Mouse (Mus musculus) inflammation-experienced regulatory T-cells, adult 6 months (primary cell): Measurements from ENCODE around the gene Srsf2. TPM values are rescaled to one million over a fixed set of nuclear protein-coding genes. Genes with fewer than 3 reads are reported as not detected.
"Not testable (repeated sequence)": the region's sequence is repeated elsewhere in the genome, so short reads cannot be mapped to it uniquely, and the experiment has no call there.

Experiments used
- ATAC-seq: one replicate; pipeline ENCODE4 v1.8.0; 2017
- polyA plus RNA-seq, 3 experiments: library from polyadenylated mRNA; unstranded; fragments of 100-300 nt; shearing (Covaris generic); gene quantifications; one replicate each; pipeline ENCODE4 v1.2.1; 2017

The Srsf2 gene
- polyA plus RNA-seq, 3 experiments from 2014 or later: 189 to 367 (median 325) TPM

DNA sequence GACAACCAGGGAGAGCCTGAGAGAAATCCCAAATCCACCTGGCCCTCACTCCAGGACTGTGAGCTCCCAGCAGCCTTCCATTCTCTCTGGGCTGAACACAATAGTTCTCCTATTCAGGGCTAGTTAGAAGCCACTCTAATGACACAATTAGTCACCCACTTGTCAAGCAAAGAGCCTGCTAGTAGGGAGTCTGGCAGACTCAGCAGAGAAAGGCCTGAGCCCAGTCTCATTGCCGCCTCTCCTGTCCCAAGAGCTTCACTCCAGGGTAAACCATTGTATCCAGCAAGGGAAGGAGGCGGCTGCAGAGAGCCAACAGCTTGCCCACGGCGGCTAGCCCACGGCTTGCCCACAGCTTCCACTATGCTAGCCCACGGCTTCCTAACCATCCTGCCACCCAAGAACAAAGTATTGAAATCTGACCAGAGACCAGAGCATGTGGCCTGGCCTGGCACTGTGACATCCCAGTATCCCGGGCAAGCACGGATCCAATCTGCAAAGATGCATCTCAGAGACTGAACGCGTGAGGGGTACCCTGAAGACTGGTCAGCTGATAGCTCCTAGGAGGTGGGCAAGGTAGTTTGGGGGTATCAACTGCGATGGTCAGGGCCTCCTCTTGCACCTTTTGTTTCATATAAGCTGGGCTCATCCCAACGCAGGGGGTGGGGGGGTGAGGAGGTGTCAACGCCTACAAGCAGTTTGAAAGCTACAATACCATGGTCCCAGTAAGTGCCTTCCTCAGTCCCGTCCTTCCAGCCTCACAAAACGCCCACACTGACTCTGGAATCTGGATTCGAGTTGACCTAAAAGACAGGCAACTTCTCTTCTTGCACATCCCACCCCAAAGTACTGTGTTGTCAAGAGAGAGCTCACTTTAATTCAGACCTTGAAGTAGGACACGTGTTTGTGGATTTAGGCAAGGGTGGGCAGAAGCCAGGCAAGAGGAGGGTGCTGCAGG lies 26.1 kb downstream of the Srsf2 start:
- no peak for ATAC-seq

DNA sequence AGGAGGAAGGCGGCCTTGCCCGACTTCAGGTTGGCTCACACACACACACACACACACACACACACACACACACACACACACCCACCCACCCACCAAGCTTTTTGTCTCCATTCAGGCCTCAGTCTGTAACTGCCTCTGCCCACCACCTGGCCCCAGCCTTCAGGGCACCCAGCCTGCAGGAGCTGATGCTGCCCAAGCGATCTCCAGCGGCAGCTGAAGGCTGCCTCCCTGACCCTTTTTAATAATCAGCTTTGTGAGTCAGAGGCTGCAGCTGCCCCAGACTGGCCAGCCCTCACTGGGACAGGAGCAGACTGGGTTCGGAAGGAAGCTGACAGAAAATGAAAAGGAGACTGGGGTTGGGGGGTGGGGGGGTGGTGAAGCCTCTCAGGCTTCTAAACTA lies 27.7 kb downstream of the Srsf2 start:
- no peak for ATAC-seq

DNA sequence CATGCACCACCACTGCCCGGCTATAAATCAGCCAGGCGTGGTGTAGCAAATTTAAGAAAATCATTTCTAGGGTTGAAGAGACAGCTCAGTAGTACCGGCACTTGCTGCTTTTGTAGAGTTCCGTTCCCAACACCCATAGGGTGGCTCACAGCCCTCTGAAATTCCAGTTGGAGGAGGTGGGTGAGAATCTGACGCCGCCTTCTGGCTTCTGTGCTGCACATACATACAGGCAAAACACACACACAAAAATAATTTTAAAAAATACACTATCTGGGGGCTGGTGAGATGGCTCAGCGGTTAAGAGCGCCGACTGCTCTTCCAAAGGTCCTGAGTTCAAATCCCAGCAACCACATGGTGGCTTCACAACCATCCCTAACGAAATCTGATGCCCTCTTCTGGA lies 29.0 kb downstream of the Srsf2 start:
- not testable (repeated sequence) for ATAC-seq

DNA sequence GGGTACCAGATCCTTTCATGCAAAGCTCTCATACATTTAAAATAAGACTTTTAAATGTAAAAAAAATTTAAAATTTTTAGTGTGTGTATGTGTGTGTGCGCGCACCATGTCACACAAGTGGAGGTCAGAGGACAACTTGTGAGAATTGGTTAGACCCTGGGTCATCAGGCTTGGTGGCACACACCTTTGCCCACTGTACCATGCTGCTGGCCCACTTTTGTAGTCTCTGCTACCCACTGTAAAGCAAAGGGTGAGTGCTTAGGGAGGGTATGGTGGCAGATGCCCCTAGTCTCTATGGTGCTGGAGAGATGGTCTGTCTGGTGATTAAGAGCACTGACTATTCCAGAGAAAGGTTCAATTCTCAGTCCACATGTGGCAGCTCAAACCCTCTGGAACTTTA lies 29.6 kb downstream of the Srsf2 start:
- no peak for ATAC-seq

DNA sequence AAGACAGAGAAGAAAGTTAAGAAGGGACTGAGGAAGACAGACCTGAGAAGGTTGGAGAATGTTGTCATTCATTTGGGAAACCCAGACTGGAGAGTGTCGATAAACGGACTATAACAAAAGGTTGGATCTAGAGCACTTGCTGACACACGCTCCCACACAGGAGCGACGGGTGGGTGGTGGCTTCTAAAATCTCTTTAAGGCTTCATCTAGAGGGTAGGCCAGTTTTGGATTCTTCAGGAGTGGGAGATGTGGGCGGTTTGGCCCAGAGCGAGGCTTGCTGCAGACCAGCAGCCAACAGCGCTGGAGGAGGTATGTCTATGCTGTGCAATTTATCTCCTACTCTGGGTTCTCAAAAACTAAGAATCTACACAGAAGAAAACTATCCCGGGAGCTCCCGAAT lies 30.3 kb downstream of the Srsf2 start:
- no peak for ATAC-seq

DNA sequence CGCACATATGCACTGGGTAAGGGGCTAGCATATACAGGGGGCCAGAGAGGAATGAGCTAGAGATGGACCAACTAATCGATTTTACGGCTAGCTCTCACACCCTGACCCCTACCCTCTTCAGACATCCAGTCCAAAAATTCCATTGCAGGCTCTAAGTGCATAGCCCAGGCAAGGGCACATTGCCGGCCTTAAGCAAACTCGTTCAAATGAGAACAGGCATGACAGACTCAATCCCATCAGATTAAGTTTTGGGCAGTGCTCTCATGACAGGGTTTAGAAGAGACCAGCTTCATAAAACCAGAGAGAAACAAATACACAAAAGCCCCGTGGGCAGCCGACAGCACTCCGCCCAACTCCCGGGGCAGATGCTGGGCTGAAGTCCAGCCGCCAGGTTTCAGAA lies 30.7 kb downstream of the Srsf2 start:
- ATAC-seq: no peak

DNA sequence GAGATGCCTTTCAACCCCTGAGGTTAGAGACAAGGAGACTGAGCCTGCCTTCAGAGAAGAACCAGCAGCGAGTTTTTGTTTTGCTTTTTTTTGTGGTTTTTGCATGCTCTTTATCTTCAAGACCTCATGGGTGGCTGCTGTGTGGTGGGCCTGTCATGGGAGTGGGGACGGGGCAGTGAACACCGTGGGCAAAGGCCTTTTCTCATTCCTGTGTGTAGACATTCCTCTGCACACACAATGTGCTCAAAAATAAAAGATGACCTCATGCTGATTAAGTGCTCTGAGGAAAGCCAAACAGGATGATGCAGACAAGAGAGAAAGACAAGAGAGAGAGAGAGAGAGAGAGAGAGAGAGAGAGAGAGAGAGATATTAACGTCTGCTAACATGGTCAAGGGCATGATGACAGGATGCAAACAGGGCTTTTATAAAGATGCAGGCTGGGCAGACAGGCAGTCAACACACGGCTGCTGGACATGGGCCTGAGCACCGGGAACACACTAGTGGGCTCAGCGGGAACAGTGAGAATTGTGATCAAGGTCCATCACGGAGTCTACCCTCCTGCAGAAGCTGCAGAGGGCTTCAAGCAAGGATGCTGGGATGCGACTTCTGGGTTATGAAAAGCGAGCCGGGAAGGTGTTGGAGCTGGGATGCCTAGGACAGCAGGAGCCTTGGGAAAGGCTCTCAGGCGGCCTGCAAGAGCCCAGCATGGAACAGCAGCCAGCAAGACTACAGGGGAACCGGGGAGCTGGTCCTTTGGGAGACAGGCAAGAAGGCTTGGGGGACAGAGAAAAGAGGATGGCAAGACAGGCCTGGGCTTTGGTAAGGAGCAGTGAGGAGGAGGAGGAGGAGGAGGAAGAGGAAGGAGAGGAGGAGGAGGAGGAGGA lies 31.6 kb downstream of the Srsf2 start:
- ATAC-seq: no peak

DNA sequence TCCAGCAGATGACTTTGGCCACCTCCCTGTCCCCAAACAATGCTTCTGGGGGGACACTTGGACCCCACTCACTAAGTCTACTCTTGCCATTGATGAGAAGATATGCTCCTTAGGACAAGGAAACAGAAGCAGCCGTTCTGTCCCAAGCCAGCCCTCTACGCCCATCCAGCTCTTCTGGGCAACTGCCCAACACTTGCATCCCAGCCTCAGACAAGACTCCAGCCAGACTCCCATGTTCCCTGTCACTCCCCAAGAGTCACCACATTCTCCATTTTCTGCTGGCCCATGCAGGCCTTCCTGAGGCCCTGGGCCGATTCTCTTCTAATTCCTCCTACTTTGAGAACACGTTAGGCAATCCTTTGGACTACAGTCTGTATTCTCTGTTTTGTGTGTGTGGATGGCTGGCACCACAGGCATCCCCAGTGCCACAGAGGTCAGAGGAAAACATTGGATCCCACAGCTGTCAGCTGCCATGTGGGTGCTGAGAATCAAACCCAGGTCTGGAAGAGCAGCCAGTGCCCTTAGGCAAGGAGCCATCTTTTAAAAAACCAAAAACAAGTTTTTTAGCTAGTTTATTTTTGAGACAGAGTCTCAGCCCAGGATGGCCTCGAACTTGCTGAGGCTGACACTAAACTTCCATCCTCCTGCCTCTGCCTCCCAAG lies 32.8 kb downstream of the Srsf2 start:
- ATAC-seq: no peak

DNA sequence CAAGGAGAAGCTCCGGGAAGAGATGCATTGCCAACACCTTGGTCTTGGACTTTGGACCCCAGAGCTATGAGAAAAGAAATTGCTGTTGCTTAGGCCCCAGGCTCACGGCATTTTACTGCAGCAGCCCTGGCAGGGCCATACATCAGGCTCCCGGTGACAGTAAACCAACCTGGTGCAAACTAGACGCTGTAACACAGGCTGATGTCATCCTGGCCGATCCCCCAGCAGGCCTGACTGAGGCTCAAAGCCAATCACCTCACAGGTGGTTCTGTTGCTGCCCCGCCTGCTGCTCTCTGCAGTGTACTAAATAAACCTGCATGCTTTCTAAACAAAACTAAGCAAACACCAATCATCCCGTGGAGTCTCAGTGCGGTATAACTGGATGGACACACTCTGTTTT lies 34.2 kb downstream of the Srsf2 start:
- ATAC-seq: no peak

DNA sequence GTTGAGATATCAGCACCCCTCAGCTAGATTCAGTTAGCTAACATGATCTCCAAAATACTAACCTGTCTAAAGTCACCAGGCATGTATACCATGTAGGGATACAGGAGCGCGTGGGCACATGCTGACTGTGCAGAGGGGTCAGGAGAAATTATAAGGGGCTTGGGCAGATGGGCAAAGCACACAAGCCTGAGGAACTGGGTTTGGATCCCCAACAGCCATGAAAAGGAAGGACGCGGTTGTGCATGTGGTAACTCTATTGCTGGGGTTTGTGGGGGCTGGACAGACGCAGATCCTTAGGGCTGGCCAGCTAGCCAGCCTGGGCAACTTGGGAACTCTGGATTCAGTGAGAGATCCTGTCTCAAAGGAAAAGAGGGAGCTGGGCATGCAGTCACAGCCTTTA lies 35.3 kb downstream of the Srsf2 start:
- no peak for ATAC-seq

DNA sequence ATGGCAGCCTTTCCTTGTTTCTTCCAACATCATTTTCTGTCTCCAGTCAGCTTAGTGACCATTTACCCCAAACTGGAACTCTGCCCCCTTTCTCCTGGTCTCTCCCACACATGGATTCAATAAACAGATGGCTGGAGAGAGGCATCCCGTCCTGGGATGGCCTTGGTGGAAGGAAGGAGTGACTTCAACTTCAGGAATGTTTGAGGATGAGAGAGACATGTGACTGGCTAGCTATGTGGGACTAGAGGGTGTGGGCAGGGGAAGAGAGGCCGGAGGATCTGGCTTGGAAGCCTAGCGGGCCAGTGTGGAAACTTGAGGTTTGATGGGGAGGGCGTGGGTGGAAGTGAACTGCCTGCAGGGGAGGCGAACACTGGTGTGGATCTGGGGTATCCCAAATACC lies 36.1 kb downstream of the Srsf2 start:
- no peak for ATAC-seq

DNA sequence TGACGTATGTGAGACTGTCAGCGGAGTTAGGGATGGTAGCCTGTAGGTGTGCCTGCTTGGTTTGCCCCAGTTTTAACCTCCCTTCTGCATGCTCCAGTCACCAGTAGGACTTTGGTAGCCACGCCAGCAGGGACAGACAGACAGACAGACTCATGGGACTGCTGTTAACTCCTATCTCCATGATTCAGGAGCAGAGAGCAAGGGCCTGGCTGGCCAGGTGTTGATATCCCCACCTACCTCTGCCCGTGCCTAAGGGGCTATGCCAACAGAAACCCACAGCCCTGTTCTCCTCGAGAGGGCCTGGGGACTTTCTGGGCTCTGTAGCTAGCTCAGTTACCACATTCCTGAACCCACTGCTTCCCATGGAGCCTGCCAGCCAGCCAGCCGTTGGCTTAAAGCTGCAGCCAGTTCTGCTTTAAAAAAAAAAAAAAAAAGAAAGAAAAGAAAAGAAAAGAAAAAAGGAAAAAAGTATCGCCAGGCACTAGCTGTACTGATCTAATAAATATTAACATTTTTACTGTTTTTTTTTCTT lies 37.9 kb downstream of the Srsf2 start:
- no peak for ATAC-seq

DNA sequence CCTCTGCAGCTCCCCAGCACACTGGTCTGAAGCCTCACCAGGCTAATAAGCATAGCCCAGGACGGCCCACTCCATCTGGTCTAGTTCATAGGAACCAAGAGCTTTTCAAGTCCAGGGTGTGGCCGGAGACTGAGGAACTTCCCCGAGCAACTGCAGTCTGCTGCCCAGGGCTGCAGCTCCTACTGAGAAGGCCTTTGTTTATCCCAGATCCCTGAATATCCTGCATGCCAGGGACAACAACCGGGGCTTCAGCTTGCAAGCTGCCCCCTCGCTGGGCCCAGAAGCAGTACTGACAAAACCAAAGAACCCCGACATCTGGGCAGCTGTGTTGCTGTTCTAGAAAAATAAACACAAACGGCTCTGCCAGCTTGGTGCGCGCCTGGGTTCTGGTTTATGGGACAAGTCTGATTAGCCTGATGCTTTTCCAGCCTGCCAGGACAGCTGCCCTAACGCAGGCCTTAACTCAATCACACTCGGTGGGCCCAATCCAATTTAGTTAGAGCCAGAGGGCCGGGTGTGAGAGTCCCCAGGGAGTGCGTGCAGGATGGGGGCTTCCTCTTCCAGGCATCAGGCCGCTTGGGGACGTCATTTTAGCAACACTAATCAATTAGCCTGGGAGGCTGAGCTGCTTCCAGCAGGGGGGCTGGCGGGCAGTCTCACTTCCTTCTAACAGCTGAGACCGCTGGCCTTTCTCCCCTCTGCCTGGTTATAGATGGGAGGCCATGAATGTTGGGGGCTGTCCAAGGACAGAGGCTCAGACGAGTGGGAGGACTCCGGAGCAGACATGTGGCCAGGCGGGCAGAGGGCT lies 38.6 kb downstream of the Srsf2 start:
- ATAC-seq: no peak

DNA sequence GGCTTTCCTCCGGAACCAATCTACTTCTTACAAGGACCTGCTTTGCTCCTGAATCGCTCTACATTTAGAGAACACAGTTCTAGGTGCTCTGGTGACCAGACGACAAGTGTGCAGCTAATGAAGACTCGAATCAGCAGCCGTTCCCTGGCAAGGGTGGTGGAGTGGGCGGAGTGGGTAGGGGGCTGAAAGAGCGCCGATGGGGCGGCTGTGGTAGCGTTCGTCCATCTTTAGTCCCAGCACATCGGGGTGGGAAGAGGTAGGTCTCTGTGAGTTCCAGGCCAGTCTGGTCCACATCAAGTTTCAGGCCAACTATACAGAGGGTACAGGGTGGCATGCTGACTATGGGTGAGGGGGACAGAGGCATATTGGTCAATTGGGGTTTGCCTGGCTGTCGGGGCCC lies 39.3 kb downstream of the Srsf2 start:
- ATAC-seq: no peak

DNA sequence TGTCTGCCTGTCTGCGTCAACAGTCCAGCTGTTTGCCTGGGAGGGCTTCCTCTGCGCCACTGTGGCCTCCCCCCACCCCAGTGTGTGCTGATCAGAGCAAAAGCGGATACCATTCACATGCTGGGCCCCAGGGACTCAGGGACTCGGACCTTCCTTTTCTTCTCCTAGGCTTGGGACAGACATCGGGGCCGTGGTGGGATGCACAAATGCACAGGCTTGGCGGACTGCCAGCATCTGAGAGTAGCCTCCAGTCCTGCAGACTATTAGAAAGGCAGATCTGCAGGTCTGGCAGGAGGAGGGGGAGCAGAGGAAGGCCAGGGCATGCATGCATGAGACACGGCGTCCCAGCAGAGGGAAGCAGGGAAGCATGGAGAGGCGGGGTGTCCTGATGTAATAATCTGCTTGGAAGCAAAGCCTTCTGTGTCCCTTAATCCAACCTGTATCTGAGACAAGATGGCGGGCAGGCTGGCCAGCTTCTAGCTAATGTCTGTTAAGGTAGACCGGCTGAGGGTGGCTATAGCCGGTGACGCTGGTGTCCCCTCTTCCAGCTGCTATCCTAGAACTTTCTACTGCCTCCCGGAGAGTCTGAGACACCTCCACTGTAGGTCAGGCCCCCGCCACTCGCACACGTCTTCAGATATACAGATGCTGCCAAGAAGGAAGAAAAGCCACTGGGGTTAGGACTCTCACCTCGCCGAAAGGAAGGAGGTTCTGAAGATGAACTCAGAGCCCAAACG lies 39.9 kb downstream of the Srsf2 start:
- ATAC-seq: no peak

DNA sequence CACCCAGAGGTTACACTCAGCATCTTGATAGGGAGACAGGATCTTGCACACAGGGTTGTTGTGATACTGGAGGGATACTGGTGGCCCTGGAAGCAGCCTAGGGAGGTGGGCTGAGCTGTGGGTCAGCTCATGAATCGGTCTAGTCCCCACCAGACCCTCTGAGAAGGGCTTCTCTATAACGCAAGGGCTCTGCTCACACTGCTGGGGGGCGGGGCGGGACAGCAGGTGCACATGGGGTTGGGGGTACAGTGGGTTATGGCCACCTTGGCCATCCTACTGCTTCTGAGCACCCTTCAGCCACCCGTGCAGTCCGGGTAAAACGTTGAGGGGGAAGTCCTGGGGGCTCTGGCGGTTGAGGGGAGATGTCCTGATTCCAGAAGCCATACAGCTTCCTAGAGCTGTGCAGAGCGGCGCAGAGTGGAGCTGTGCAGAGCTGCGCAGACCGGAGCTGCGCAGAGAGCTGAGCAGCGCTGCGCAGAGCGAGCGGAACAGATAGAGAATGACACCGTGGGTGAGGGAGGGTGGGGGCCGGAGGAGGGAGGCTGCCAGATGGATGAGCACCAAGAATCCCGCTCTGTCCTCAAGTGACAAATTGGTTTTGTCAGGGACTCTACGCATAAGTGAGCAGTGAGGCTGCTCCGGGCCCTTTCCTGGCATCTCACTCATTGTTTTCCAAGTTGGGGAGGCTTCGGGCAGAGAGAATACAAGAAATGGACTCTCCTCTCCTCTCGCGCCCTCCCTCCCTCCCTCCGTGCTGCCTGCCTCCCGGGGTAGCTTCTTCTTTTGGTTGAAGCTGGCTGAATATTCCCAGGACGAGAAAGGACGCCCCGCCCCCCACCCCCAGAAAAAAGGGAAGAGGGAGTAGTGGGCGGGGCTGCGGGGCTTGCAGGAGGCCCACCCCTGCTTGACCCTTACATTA lies 41.7 kb downstream of the Srsf2 start:
- ATAC-seq: peak; percentile 71

DNA sequence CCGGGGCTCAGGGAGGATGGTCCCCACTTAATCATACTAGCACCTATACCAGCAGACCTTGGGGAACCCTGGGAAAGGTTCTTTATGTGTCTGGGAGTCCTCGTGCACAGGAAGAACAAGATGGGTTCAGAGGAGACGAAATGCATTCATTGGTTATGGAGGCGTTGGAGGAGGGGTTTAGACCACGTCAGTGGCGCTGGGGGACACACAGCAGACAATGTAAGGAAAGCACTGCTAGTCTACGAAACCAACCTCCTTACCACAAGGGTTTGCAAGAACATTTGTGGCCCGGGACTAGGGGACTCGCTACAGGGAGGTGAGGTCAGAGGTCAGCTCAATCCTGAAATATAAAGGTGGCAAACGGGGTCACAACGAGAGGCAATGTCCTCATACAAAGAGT lies 42.4 kb downstream of the Srsf2 start:
- ATAC-seq: no peak

DNA sequence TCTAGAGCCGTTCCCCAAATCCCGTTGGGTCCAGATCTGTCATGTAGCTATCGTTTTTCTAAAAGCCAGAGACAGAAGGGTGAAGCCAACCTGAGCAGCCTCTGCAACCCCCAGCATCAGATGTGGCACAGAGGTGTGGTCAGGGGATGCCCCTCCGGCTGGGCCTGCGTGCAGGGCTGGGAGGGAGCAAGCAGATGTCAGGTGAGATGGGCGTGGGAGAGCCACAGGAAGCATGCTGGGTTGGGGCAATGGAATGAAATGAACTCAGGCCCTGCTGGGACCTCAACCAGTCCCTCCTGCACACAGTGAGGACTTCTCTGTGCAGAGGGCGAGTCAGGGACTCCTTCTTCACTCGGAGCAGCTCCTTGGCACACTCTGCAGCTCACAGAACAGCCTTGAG lies 43.4 kb downstream of the Srsf2 start:
- ATAC-seq: peak; percentile 44

DNA sequence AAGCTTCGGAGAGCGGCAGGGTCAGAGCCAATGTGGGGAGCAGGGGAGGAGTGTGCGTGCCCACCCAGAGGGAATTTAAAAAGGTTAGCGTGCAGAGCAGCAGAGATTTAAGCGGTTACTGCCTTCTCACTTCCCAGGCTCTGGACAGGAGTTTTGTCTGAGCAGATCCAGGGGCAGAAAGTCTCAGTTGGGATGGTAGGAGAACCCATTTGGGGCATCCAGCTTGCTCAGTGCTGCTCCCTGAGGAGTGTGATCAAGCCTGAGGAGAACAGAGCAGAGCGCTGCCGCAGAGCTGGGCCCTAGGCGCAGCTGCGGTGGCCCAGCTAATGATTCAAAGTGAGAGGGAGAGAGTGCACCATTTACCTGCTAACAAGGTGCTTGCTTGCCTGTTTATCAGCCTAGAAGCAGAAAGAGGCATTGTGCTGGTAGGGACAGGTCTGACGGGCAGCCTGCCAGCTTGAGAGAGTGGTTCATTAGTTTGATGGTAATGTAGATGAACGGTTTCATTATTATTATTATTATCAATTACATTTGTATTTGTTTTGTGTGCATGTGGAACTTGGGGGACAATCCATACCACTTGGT lies 44.0 kb downstream of the Srsf2 start:
- no peak for ATAC-seq
